ENCODE assay signal across 10 mouse cellular contexts in the genomic region with DNA sequence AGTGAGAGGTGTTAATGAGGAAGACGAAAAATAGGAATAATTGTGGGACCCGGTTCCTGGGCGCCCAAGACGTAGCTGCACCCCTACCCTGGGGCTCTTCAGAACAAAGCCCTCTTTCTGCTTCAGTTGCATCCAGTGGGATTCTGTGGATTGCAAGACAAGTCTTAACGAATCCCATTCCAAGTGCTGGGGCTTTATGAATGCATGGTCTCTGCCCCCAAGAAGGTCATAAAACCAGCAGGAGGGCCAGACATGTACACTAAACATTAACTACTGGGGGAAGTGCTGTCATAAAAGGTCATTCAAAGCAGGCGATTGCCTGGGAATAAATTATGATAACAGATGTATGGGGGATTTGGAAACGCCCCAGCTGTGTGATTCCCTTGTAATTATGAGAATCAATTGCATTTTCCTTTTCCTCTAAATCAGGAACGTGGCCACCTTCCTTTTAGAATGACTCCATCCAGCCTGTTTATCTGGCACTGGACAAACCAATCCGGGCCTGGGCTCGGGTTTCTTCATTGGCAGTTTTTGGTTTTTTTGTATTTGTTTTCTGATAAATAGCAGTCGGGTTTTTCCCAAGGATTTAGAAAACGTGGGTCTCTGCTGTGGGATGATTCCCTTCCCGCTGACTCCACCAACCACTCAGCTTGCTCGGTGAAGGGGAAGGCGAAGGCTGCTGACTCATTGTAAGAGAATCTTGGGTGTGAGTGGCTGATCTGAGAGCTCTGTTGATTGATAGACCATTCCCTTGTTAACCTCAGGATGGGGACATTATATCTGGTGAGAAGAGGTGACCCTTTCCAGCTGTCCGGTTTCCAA. TPM values are rescaled to one million over a fixed set of nuclear protein-coding genes. Genes with fewer than 3 reads are reported as not detected.
DNase-seq lines count a peak whose midpoint lies in the region; ATAC-seq lines count a peak whose summit lies in the region.
"Had no signal": no experiment of that assay in that cellular context is flagged by ENCODE, and none has a peak within 500 bp of the region (broad histone marks: within the 10 kb centered on the region; RNA-seq: fewer than 3 reads in every experiment).

No protein-coding gene starts in this region.

- WGBS in heart, embryonic 10.5 days: 38% methylated on average over 16 of the region's 16 CpGs
- WGBS in hindbrain, embryonic 11.5 days: 30% methylated on average over 16 of the region's 16 CpGs
- WGBS in liver, embryonic 13.5 days (ENCODE audit: insufficient replicate concordance): 47% methylated on average over 16 of the region's 16 CpGs

- peaks cover 24% of the 10 kb centered on the region for H3K4me1 ChIP-seq in heart, embryonic 10.5 days
- peaks cover 7% of the 10 kb centered on the region; the same call in 1 of the 2 replicates for H3K4me1 ChIP-seq in hindbrain, embryonic 11.5 days (replicated peaks; ENCODE audit: control insufficient read depth, insufficient read depth, low read length)
- H3K4me1 ChIP-seq in liver, embryonic 13.5 days (replicated peaks): peaks cover 36% of the 10 kb centered on the region

- H3K9me3 ChIP-seq in heart, embryonic 10.5 days: no peaks in the 10 kb centered on the region
- H3K9me3 ChIP-seq in hindbrain, embryonic 11.5 days (ENCODE audit: control insufficient read depth, low read length): no peaks in the 10 kb centered on the region
- H3K9me3 ChIP-seq in liver, embryonic 13.5 days (replicated peaks): no peaks in the 10 kb centered on the region
- H3K9me3 ChIP-seq: G1E had no signal

- no peak for DNase-seq in heart, embryonic 10.5 days (ENCODE audit: low spot score)
- no peak for DNase-seq in heart, adult 8-10 months (ENCODE audit: low spot score)
- DNase-seq in ZHBTc4 (ENCODE audit: low read depth, low spot score): peak; percentile 69
- DNase-seq in hindbrain, embryonic 11.5 days (ENCODE audit: low spot score): peak; percentile 36
- no peak for DNase-seq in liver, embryonic 13.5 days
- no peak for DNase-seq in c-Kit-positive CD71-positive TER-119-positive erythroid progenitor cells, embryonic 14.5 days (ENCODE audit: low spot score)
- DNase-seq in cerebellum, adult 11-12 months: no peak

- peak overlapping the region; percentile 82 for H3K27ac ChIP-seq in heart, embryonic 10.5 days
- H3K27ac ChIP-seq in hindbrain, embryonic 11.5 days (ENCODE audit: low read depth, low read length): peak overlapping the region; percentile 93
- H3K27ac ChIP-seq in liver, embryonic 13.5 days: no peak overlapping the region

- H3K4me3 ChIP-seq in heart, embryonic 10.5 days: peak overlapping the region; percentile 43; the same call in 1 of the 2 replicates
- no peak overlapping the region for H3K4me3 ChIP-seq in hindbrain, embryonic 11.5 days (ENCODE audit: low read depth, low read length)
- 0 out of 2 replicates have a peak overlapping the region, but pooled peaks have one; percentile 26 for H3K4me3 ChIP-seq in liver, embryonic 13.5 days (replicated peaks)

- peak overlapping the region; percentile 26 for H3K4me2 ChIP-seq in hindbrain, embryonic 11.5 days (replicated peaks; ENCODE audit: low read depth, low read length)
- peak overlapping the region; percentile 60 for H3K4me2 ChIP-seq in liver, embryonic 13.5 days

- H3K27me3 ChIP-seq in heart, embryonic 10.5 days (ENCODE audit: insufficient read depth, poor library complexity, severe bottlenecking): no peaks in the 10 kb centered on the region
- H3K27me3 ChIP-seq in hindbrain, embryonic 11.5 days (ENCODE audit: control insufficient read depth, insufficient read depth, low read length): no peaks in the 10 kb centered on the region
- no peaks in the 10 kb centered on the region for H3K27me3 ChIP-seq in liver, embryonic 13.5 days

- 0 out of 2 replicates have a peak overlapping the region, but pooled peaks have one; percentile 12 for H3K9ac ChIP-seq in hindbrain, embryonic 11.5 days (ENCODE audit: low read depth, low read length)
- H3K9ac ChIP-seq in liver, embryonic 13.5 days: no peak overlapping the region

- no peaks in the 10 kb centered on the region for H3K36me3 ChIP-seq in heart, embryonic 10.5 days
- no peaks in the 10 kb centered on the region for H3K36me3 ChIP-seq in hindbrain, embryonic 11.5 days (ENCODE audit: control insufficient read depth, insufficient read depth, low read length)
- no peaks in the 10 kb centered on the region for H3K36me3 ChIP-seq in liver, embryonic 13.5 days

- ATAC-seq in hindbrain, embryonic 11.5 days (ENCODE audit: low FRiP score): peak; percentile 68
- ATAC-seq in liver, embryonic 13.5 days (ENCODE audit: low read depth): peak; percentile 5; the same call in 1 of the 2 replicates
- ATAC-seq in inflammation-experienced regulatory T-cells, adult 6 months: no peak

RNA-seq across cellular contexts. Expression of gene Moap1, which starts 12.5 kb away (rescaled TPM):
- polyA plus RNA-seq in heart, embryonic 10.5 days (2016; fragmentation: Nextera tagmentation; extraction: Ambion mirVana): 24.0 and 24.8 TPM in 2 replicates
- total RNA-seq in heart, adult 8-10 months (2022): 1 to 10 TPM; 5.9 to 7.3 (median 6.6) TPM
- polyA plus RNA-seq in hindbrain, embryonic 11.5 days (2014; fragmentation: Nextera tagmentation; extraction: Ambion mirVana): 35.7 and 42.9 TPM in 2 replicates
- 8.4 and 9.0 TPM in 2 replicates for polyA plus RNA-seq in liver, embryonic 13.5 days (2015; fragmentation: Nextera tagmentation; extraction: Ambion mirVana)
- polyA plus RNA-seq in inflammation-experienced regulatory T-cells, adult 6 months (2017; shearing (Covaris generic)): 1 to 10 TPM; 4.7 to 6.9 (median 6.2) TPM

RNA-seq across cellular contexts. Expression of gene Tmem251, which starts 12.6 kb away (rescaled TPM):
- 8.6 and 9.5 TPM in 2 replicates for polyA plus RNA-seq in heart, embryonic 10.5 days (2016; fragmentation: Nextera tagmentation; extraction: Ambion mirVana)
- total RNA-seq in heart, adult 8-10 months (2022): 1 to 10 TPM; 3.5 to 4.7 (median 4.4) TPM
- 10.8 and 11.3 TPM in 2 replicates for polyA plus RNA-seq in hindbrain, embryonic 11.5 days (2014; fragmentation: Nextera tagmentation; extraction: Ambion mirVana)
- 8.8 and 9.2 TPM in 2 replicates for polyA plus RNA-seq in liver, embryonic 13.5 days (2015; fragmentation: Nextera tagmentation; extraction: Ambion mirVana)
- 10 to 100 TPM in 1 of 3 experiments, 1 to 10 TPM in 2; 7.7 to 10.5 (median 9.7) TPM for polyA plus RNA-seq in inflammation-experienced regulatory T-cells, adult 6 months (2017; shearing (Covaris generic))

RNA-seq across cellular contexts. Expression of gene Itpk1, which starts 26.3 kb away (rescaled TPM):
- 3.5 and 4.8 TPM in 2 replicates for polyA plus RNA-seq in heart, embryonic 10.5 days (2016; fragmentation: Nextera tagmentation; extraction: Ambion mirVana)
- total RNA-seq in heart, adult 8-10 months (2022): 1 to 10 TPM; 6.9 to 8.0 (median 7.6) TPM
- 14.1 and 16.8 TPM in 2 replicates for polyA plus RNA-seq in hindbrain, embryonic 11.5 days (2014; fragmentation: Nextera tagmentation; extraction: Ambion mirVana)
- polyA plus RNA-seq in liver, embryonic 13.5 days (2015; fragmentation: Nextera tagmentation; extraction: Ambion mirVana): 3.0 and 3.3 TPM in 2 replicates
- 10 to 100 TPM; 13.4 to 31.0 (median 14.1) TPM for polyA plus RNA-seq in inflammation-experienced regulatory T-cells, adult 6 months (2017; shearing (Covaris generic))

RNA-seq across cellular contexts. Expression of gene Gm28051, which starts 26.6 kb away (rescaled TPM):
- not detected in 2 replicates for polyA plus RNA-seq in heart, embryonic 10.5 days (2016; fragmentation: Nextera tagmentation; extraction: Ambion mirVana)
- total RNA-seq in heart, adult 8-10 months (2022): not detected
- polyA plus RNA-seq in hindbrain, embryonic 11.5 days (2014; fragmentation: Nextera tagmentation; extraction: Ambion mirVana): not detected in 2 replicates
- not detected in 2 replicates for polyA plus RNA-seq in liver, embryonic 13.5 days (2015; fragmentation: Nextera tagmentation; extraction: Ambion mirVana)
- not detected for polyA plus RNA-seq in inflammation-experienced regulatory T-cells, adult 6 months (2017; shearing (Covaris generic))
- total RNA-seq: G1E; left cerebral cortex, postnatal 25 days had no signal

RNA-seq across cellular contexts. Expression of gene Gon7, which starts 26.6 kb away (rescaled TPM):
- polyA plus RNA-seq in heart, embryonic 10.5 days (2016; fragmentation: Nextera tagmentation; extraction: Ambion mirVana): 32.5 and 36.3 TPM in 2 replicates
- 10 to 100 TPM in 3 of 4 experiments, 1 to 10 TPM in 1; 9.4 to 14.2 (median 10.9) TPM for total RNA-seq in heart, adult 8-10 months (2022)
- polyA plus RNA-seq in hindbrain, embryonic 11.5 days (2014; fragmentation: Nextera tagmentation; extraction: Ambion mirVana): 47.2 and 56.2 TPM in 2 replicates
- polyA plus RNA-seq in liver, embryonic 13.5 days (2015; fragmentation: Nextera tagmentation; extraction: Ambion mirVana): 16.6 and 20.1 TPM in 2 replicates
- 10 to 100 TPM; 25.6 to 36.4 (median 26.0) TPM for polyA plus RNA-seq in inflammation-experienced regulatory T-cells, adult 6 months (2017; shearing (Covaris generic))

Comparison
In these comparisons a context has a peak if more than half of its experiments do, and no peak if none do; other contexts are left out.
1. DNase-seq: peak in ZHBTc4 (single experiment) and hindbrain, embryonic 11.5 days (single experiment); none in heart, embryonic 10.5 days (single experiment), heart, adult 8-10 months (single experiment), liver, embryonic 13.5 days (single experiment), c-Kit-positive CD71-positive TER-119-positive erythroid progenitor cells, embryonic 14.5 days (single experiment) and cerebellum, adult 11-12 months (single experiment).